Comparison of ENCODE assay signal across 26 mouse cellular contexts in the genomic region with DNA sequence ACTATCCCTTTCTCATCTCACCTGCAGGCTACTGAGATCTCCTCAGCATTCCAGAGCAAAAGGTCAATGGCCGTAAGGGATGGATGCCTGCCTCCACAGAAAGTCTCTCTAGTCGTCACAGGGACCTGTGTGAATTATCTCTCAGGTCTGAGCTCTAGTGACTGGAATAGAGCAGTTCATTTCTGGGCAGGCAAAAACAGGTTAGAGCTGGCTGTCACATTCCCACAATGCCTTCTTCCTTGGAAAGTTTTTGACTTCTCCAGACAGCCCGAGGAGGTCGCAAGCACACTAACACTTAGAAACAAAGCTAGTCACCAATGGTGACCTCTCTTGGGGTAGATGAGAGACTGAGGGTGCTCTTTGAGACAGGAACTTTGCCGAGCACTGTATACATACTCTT. TPM values are rescaled to one million over a fixed set of nuclear protein-coding genes. Genes with fewer than 3 reads are reported as not detected.
"Had no signal": no experiment of that assay in that cellular context is flagged by ENCODE, and none has a peak within 500 bp of the region (broad histone marks: within the 10 kb centered on the region; RNA-seq: fewer than 3 reads in every experiment).

No protein-coding gene starts in this region.

- H3K27me3 ChIP-seq: lung, embryonic 15.5 days had no signal

- ATAC-seq: liver, embryonic 12.5 days had no signal

- H3K4me1 ChIP-seq: limb, embryonic 13.5 days; liver, embryonic 15.5 days; lung, embryonic 15.5 days had no signal

- H3K4me2 ChIP-seq: liver, embryonic 12.5 days; liver, embryonic 15.5 days; lung, embryonic 15.5 days had no signal

- H3K27ac ChIP-seq: kidney, postnatal 0 days; layer of hippocampus, adult 2 months; limb, embryonic 10.5 days; limb, embryonic 13.5 days; liver, embryonic 12.5 days; liver, embryonic 15.5 days; lung, embryonic 15.5 days had no signal

- H3K36me3 ChIP-seq: limb, embryonic 10.5 days; limb, embryonic 13.5 days; liver, embryonic 12.5 days; liver, embryonic 15.5 days; lung, embryonic 15.5 days; midbrain, embryonic 10.5 days had no signal

- H3K9ac ChIP-seq: limb, embryonic 13.5 days; liver, embryonic 12.5 days; liver, embryonic 15.5 days; lung, embryonic 15.5 days had no signal

- DNase-seq: kidney, adult 2 months; kidney, postnatal 25 days; layer of hippocampus, adult 9-11 months; liver; lung, adult 18-20 months; lung, postnatal 10 days; lung, postnatal 36 days; thymus, postnatal 25 days had no signal

- H3K4me3 ChIP-seq: layer of hippocampus, adult 2 months; limb, embryonic 10.5 days; limb, embryonic 13.5 days; liver, embryonic 12.5 days; liver, embryonic 15.5 days; lung, embryonic 15.5 days; megakaryocyte, embryonic 14.5 days had no signal

- H3K9me3 ChIP-seq: limb, embryonic 10.5 days; limb, embryonic 13.5 days; liver, embryonic 12.5 days; liver, embryonic 15.5 days; lung, embryonic 15.5 days; midbrain, embryonic 10.5 days had no signal

RNA-seq across cellular contexts. Expression of a gene that starts 48.4 kb away (rescaled TPM):
- polyA plus RNA-seq: kidney, adult 2 months; kidney, embryonic 14.5 days; kidney, postnatal 0 days; large intestine, adult 2 months; limb, embryonic 10.5 days; limb, embryonic 13.5 days; liver, embryonic 12.5 days; liver, embryonic 15.5 days; lung, embryonic 15.5 days; midbrain, embryonic 10.5 days; midbrain, postnatal 0 days; neural tube, embryonic 11.5 days; neural tube, embryonic 14.5 days; small intestine, adult 2 months; spleen, adult 2 months; stomach, embryonic 16.5 days; thymus, postnatal 0 days had no signal
